Mouse (Mus musculus): ENCODE results near the gene Uts2.
"Not testable (repeated sequence)": the region's sequence is repeated elsewhere in the genome, so short reads cannot be mapped to it uniquely, and the experiment has no call there.

Gene Uts2

DNA sequence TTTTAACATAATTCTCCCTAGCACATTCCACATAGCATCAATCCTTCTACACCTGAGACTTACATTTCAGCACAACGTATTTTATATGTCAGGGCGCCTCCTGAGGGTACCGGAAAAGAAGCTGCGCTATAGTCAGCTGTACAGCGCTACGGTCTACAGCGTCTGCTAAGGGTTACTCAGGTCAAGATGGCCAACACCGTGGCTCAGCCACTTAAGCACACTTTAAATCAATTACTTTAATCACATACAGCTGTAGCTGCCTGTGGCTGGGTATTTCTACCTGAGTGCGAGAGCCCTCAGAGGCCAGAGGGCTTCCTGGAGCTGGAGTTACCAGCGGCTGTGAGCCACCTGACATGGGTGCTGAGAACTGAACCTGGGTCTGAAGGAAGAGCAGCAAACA is 19.0 kb downstream of the Uts2 start:
- no peak for DNase-seq (ENCODE audit: low spot score in 2 of 2)

DNA sequence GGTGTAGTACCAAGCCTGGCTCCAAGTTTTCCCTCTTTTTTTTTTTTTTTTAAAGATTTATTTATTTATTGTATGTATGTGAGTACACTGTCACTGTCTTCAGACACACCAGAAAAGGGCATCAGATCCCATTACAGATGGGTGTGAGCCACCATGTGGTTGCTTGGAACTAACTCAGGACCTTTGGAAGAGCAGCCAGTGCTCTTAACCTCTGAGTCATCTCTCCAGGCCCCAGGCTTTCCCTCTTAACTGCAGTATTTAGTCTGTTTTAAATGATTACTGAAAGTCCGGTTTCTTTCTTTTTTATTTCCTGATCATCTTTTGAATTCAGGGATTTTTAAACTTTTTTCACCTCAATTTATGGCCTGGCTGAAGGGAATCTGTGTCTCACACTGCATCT is 20.5 kb downstream of the Uts2 start:
- not testable (repeated sequence) for DNase-seq (ENCODE audit: low spot score in 2 of 2)

DNA sequence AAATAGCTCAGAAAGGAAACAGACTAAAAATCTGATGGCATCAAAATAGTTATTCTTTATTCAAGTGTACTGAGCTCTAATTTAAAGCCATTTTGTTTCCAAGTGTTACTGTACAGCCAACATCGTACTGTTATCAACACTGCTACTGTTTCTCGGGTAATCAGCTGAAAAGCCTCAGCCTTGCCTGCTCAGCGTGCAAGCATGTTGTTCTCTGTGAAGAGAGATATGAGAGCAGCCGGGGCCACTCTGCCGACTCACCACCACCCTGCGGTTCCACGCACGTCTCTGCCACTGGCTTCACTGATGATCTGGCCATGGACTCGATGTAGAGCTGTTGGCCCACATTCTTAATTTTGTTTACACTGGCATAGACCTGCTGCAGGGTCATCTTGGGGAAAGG is 27.3 kb downstream of the Uts2 start:
- DNase-seq (ENCODE audit: low spot score in 2 of 2) = no peak

DNA sequence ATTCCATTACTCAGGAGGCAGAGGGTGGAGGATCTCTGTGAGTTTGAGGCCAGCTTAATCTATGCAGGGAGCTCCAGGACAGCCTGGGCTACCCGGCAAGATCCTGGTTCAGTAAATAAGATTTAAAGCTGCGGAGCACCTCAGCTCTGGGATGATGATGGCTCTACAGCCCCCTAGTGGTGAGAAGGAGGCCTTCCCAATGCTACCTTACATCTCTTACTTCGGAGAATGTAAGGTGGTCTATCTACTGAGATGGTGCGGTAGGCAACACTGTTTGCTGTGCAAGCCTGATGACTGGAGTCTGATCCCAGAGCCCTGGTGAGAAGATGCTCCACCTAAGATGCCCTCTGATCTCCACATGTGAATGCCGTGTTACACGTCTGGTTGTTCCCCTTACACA is 30.1 kb downstream of the Uts2 start:
- no peak for DNase-seq (ENCODE audit: low spot score in 2 of 2)

DNA sequence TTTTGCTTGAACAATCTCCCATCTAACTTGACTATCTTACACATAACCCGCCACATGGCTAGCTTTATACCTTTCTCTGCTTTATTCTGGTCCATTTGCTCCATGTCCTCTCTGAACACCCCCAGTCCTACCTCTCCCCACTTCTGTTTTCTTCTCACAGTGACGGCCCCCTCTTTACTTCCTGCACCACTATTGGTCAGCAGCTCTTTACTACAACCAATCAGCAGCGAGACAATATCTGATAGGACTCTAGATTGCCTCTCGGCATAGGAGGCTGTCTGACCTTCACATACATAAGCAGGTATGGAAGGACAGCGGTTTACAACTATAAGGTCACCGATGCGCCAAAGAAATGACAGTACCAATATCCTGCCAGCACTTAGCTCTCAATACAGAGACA is 39.6 kb downstream of the Uts2 start:
- DNase-seq (ENCODE audit: low spot score in 2 of 2) = no peak

DNA sequence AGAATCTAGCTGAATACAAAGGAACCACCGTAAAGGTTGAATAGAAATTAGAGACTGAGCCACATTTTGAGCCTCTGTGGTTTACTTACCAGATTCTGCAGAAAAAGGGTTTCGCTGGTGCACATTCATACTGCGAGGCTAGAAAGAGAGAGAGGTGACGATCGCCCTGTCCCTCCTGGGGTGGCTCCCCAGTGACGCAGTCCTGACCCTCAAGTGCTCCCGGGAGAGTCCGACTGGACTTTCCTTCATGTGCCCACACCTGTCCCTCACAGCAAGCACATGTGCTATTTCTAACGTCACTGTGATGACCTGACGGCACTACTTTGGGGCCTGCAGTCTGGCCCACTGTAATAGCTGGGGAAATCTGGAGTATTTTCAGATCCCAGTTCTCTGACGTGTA is 40.9 kb downstream of the Uts2 start:
- DNase-seq (ENCODE audit: low spot score in 2 of 2) = no peak

DNA sequence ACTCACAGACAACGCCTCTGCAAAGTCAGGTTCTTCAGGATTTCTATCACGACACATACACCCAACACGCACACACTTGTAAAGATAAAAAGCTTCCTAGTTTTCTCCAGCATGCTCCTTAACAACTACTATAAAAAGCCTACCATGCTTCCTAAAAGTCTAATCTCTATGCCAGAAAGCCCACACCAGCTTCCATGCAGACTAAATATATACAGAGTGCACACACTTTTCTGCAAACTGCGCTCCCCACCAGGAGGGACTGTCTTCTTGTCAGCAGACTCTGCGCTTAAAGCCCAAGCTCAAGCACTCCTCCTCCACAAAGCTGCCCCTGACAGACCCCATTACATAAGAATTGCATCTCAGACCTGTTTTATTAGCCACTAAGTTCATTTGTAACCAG is 44.6 kb downstream of the Uts2 start:
- DNase-seq (ENCODE audit: low spot score in 2 of 2) = no peak

DNA sequence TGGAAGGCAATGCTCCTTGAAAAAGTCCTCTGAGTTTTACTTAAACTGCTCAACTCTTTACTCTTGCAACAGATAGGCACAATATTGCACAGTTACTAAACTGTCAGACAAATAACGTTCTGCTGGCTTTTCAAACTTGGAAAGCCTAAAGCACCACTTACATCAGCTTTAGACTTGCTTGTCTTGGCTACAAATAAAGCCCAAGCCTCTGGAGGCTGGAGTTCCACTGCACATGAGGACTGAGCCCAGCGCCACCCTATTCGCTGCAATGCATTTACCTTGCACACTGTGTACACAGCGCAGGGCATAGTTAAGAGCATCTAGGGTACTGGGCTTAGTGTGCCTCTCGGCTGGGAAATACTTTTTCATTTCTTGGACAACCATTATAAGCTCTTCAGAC is 46.4 kb downstream of the Uts2 start:
- DNase-seq (ENCODE audit: low spot score in 2 of 2) = peak in 1 of 2 experiments; percentile 19

DNA sequence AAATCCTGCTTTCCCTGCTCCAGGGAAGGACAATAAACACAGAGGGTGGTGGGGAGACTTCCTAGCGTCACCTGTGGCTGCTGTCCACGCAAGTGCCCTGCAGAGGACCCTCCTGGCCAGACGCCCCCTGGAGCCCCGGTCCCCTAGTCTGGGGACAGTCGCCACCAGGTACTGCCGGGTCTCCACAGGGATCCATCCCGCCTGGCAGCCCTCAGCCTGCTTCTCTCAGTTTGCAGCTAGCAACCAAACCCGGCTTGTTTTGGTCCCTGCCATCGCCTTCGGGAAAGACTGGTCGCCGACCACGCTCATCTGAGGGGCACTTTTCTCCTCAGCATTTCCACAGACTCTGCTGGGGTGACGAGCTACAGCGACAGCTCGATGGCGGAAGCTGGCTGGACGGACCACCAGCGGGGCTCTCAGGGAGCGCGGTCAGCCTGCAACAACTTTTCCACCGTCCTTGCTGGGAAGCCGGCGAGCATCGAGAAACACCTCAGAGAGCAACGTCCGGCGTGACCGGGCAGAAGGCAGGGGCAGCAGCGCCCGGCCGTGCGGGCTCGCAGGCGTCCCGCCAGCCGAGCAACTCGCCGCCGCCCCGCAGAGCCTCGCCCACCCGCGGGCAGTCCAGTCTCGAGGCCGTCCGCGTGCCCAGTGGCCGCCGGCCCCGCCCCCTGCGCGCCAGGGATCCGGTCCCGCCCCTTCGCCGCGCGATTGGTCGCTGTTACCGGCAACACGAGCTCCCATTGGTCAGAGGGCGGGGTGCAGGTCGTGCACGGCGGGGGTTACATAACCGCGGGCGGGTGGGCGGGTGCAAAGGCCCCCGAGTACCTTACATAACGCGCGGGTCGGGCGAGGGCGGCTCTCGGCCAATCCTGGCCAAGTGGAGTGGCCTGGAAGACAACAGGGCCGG is 47.4 kb downstream of the Uts2 start, which contains the start of gene Per3:
TSS of gene Per3 (minus strand) at position 629 of the 907 bp plus-strand sequence.
- peak; percentile 96 for DNase-seq (ENCODE audit: low spot score in 2 of 2)

DNA sequence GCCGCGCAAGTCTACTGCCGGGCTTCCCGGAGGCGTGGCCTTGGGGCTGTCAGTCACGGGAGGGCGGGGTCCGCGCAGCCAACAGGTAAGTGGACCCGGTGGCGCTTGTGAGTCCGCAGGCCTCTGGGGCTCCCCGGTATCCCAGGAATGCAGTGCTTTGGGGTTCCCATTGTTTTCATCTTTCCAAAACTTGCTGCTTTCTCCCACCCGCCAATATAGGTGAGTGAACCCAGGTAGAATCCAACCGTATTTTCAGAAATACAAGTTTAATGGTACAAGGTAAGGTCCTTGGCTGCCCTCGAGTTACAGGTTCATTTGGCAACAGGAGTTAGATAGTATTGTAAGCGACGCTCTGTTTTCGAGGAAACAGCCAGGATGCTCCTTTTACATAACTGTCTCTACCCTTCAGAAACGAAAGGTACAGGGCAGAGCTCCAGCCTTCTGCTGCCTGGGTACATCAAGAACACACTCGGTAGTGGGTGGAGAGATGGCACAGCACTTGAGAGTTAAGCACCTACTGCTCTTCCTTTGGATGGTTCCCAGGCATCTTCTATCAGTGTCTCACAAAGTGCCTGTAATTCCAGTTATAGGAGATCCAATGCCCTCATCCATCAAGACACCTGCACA is 48.2 kb downstream of the Uts2 start:
- DNase-seq (ENCODE audit: low spot score in 2 of 2) = peak in 1 of 2 experiments; percentile 90

DNA sequence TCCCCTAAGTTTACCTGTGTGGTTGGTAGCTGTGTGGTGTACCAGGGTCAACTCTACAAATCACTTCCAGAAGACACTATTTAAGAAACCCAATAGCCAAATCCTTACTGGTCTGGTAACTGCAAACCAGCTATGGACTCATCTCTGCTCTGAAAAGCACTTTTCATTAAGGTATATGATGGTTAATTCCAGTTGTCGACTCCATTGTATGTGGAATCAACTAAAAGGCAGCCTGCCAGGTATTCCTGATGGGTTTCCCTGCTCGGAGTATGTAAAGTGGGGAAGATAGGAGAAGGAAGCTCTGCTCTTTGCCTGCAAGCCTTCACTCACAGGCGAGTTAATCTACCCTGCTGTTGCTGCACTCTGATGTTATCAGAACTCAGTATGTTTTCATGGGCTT is 49.6 kb downstream of the Uts2 start:
- no peak for DNase-seq (ENCODE audit: low spot score in 2 of 2)

DNA sequence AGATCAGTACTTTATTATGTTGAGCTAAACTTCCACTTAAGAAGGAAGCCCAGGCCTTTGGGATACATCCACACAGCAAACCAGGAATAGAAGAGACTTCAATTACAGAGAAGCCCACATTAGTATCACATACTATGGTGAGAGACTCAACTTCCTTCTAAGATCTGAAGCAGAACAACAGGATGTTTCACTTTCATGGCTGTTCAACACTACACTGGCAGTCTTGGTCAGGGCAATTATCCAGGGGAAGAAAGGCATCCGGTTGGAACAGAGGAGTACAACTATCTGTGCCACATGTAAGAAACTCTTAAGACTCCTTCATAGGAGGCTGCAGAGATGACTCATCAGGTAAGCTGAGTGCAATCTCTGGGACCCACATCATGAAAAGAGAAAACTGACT is 54.3 kb downstream of the Uts2 start:
- no peak for DNase-seq (ENCODE audit: low spot score in 2 of 2)

Data from urinary bladder, adult 18-20 months (tissue).